Mouse (Mus musculus) stomach, embryonic 15.5 days (tissue): ENCODE measurements around the gene Rad51ap1. TPM values are rescaled to one million over a fixed set of nuclear protein-coding genes. Genes with fewer than 3 reads are reported as not detected.

Experiments used
- ATAC-seq: fragments of 200-750 bp; cut with Nextera tagmentation; 2 replicates; pipeline ENCODE4 v1.8.0; 2017; ENCODE audit warnings: low read depth, moderate number of reproducible peaks, moderate TSS enrichment; ENCODE audit not compliant: insufficient read depth, low FRiP score
- H3K27ac ChIP-seq: fragments of 300-500 bp; sonication (generic); 2 replicates; pipeline ENCODE4 v1.5.1; 2015; ENCODE audit warnings: mild to moderate bottlenecking, inconsistent platforms
- H3K27me3 ChIP-seq: fragments of 300-500 bp; sonication (generic); replicated peaks from 2 replicates; pipeline ENCODE4 v1.6.1; 2015; ENCODE audit warnings: inconsistent platforms
- H3K36me3 ChIP-seq: fragments of 300-500 bp; sonication (generic); 2 replicates; pipeline ENCODE4 v1.6.1; 2015; ENCODE audit warnings: inconsistent platforms
- H3K4me1 ChIP-seq: fragments of 300-500 bp; sonication (generic); 2 replicates; pipeline ENCODE4 v1.6.1; 2015; ENCODE audit warnings: inconsistent platforms
- H3K4me2 ChIP-seq: fragments of 300-500 bp; sonication (generic); 2 replicates; pipeline ENCODE4 v1.6.1; 2015; ENCODE audit warnings: mild to moderate bottlenecking, inconsistent platforms
- H3K4me3 ChIP-seq: fragments of 300-500 bp; sonication (generic); replicated peaks from 2 replicates; pipeline ENCODE4 v1.5.1; 2015; ENCODE audit warnings: inconsistent platforms
- H3K9ac ChIP-seq: fragments of 300-500 bp; sonication (generic); 2 replicates; pipeline ENCODE4 v1.6.1; 2015; ENCODE audit warnings: inconsistent platforms
- H3K9me3 ChIP-seq: fragments of 300-500 bp; sonication (generic); 2 replicates; pipeline ENCODE4 v1.6.1; 2016; ENCODE audit warnings: inconsistent platforms
- WGBS: fragments of 180-500 bp; shearing (Covaris S2); methylation state at CpG from one replicate; pipeline ENCODE4 v1.1.7; 2015; 5-methylcytosine and 5-hydroxymethylcytosine counted together
- polyA plus RNA-seq: library from polyadenylated mRNA; unstranded; fragments of >200 nt; fragmentation: Nextera tagmentation; extraction: Ambion mirVana; gene quantifications from 2 replicates; pipeline ENCODE4 v1.2.1, GENCODE M21; 2015

The Rad51ap1 gene
- 49.7 and 52.8 TPM in 2 replicates for polyA plus RNA-seq

DNA sequence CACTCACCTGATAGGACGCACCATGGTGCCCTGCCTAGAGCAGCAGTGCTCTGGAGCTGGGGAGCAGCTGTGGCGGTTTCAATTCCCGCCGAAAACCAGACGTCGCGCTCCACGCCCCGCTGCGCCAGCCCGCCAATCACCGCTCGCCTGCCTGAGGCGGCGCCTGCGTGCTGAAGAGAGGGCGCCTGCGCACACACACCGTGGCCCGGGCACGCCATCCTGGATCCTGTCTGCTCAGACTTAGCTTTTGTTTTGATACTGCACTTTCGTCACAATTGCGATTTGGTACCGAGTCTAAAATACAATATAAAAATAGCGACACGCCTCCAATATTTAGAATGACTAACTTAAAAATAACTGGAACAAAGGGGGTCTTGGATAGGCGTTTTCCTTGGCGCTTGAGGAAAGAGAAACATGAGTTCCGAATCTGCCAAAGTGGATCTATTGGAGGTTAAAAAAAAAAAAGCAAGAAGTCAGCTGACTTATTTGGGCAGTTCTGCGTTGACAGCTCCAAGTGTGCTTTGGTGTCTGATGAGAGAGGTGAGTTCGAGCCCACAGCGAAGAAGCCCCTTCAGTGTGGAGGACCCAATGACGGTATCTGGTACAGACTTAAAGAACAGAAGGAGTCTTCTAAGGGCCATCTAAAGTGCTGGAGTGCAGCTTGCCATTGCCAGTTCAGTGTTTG lies at the start of gene Rad51ap1, which contains the start of gene D6Wsu163e:
Gene Rad51ap1, minus strand, starts transcription at position 101 of the 685 bp plus-strand sequence.
Gene D6Wsu163e, plus strand, starts transcription at position 476 of the 685 bp plus-strand sequence.
- WGBS = under 1% methylated on average over 33 of the region's 33 CpGs
- peak within 1 kb of the TSS; percentile 57; the same call in 1 of the 2 replicates for H3K27ac ChIP-seq

DNA sequence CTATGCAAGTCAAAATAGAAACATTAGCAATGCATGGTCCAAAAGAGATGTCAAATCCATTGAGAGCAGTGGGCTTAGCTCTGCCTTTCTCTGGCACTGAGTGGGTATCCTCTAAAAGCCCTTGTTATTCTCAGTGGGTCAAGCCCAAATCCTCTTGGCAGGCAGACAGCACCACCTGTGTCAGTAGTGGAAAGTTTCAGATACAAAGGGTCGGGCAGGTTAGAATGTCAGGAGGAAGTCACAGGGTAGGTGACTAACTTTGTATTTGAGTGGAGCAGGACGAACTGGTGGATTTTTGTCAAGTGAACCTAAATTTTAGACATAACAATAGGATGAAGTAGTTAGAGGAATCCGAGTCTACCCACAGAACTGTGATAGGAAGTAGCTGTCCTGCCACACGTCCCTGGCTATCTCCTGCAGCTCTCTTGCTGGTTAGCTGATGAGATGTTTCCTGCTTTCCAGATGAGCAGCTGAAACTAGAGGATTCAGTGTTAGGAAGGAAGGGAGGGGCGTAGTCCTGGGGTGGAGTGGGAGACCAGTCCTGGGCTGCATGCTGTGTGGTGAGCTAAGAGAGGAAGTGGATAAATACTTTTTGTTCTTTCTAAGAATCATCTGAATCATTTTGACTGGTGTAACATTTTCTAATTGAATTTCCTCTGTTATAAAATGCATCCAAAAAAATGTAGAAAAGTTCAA lies 42.3 kb upstream of the Rad51ap1 start:
- ATAC-seq = no peak
- WGBS = 55% methylated on average over 5 of the region's 5 CpGs
- Histone ChIP-seq H3K9ac (no peak overlapping the region), H3K4me2 (no peak overlapping the region), H3K36me3 (no peaks in the 10 kb centered on the region), H3K27ac (no peak overlapping the region), H3K4me1 (no peaks in the 10 kb centered on the region), H3K27me3 (no peaks in the 10 kb centered on the region), H3K9me3 (no peaks in the 10 kb centered on the region), H3K4me3 (no peak overlapping the region)

More for the DNA sequence above, at the start of gene Rad51ap1, which contains the start of gene D6Wsu163e:
- H3K9me3 ChIP-seq = no peaks in the 10 kb centered on the region
- peak within 1 kb of the TSS; percentile 94 for H3K4me2 ChIP-seq
- peaks cover 16% of the 10 kb centered on the region for H3K4me1 ChIP-seq
- peak; percentile 99 for ATAC-seq
- H3K36me3 ChIP-seq = 0 out of 2 replicates have a peak, but pooled peaks cover 5% of the 10 kb centered on the region
- H3K27me3 ChIP-seq = no peaks in the 10 kb centered on the region
- peak within 1 kb of the TSS; percentile 67 for H3K9ac ChIP-seq
- H3K4me3 ChIP-seq = peak within 1 kb of the TSS; percentile 87

DNA sequence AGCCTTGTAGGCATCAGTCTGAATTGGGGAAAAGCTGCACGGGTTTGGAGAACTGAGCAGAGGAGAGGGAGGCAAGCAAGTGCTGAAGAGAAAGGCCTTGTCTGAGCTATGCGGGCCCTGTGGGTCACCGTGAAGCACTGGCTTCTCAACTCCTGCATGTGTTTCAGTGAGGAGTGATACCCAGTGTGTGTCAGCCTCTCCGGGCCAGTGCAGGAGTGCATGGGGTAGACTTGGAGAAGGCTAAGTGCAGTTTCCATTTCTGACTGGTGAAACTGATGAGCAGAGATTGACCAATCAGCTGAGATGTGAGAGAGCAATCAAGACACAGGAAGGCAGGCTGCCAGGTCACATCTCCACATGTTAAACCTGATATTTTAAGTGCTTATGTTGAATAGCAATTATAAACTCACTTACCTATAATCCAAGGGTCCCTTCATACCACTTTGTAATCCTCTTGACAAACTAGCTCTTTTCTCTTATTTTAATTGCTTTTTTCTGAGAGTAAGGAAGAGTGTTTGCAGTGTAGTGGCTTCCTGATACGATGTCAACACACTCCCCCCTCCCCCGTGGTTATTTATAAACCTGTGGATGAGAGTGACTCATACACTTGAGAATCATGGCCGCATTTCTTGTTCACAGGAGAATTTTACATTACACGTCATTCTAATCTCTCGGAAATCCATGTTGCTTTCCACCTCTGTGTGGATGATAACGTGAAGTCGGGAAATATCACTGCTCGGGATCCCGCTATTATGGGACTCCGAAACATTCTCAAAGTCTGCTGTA lies 27.0 kb upstream of the Rad51ap1 start:
- H3K9ac ChIP-seq = no peak overlapping the region
- no peak for ATAC-seq
- 0 out of 2 replicates have a peak, but pooled peaks cover 4% of the 10 kb centered on the region for H3K36me3 ChIP-seq
- no peak overlapping the region for H3K4me2 ChIP-seq
- no peak overlapping the region for H3K27ac ChIP-seq
- H3K4me1 ChIP-seq = no peaks in the 10 kb centered on the region
- no peaks in the 10 kb centered on the region for H3K27me3 ChIP-seq
- H3K9me3 ChIP-seq = no peaks in the 10 kb centered on the region
- 84% methylated on average over 14 of the region's 14 CpGs for WGBS
- no peak overlapping the region for H3K4me3 ChIP-seq

DNA sequence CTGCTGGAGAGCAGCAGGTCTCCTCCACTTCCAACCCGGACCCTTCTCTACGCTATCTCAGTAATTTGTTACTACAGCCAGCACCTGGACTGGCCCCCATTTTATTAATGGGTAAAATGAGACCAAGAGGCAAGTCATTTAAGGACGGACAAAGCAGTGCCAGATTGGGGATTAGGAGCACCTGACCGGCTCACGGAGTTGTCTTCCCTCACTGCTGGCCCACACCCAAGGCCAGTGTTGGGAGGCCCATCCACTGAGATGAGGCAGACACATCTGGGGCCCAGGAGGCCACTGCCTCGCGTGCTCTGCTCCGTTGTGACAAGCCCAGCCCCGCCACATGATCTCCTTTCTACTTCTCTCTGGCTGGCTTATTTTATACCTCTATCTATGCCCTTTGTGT lies 24.0 kb upstream of the Rad51ap1 start:
- H3K9ac ChIP-seq = no peak overlapping the region
- H3K36me3 ChIP-seq = 0 out of 2 replicates have a peak, but pooled peaks cover 4% of the 10 kb centered on the region
- no peak overlapping the region for H3K4me2 ChIP-seq
- WGBS = 89% methylated on average over 9 of the region's 9 CpGs
- H3K27ac ChIP-seq = no peak overlapping the region
- no peaks in the 10 kb centered on the region for H3K4me1 ChIP-seq
- H3K27me3 ChIP-seq = no peaks in the 10 kb centered on the region
- no peak overlapping the region for H3K4me3 ChIP-seq
- no peak for ATAC-seq
- H3K9me3 ChIP-seq = no peaks in the 10 kb centered on the region

- ATAC-seq = no peak
- H3K27ac ChIP-seq = no peak overlapping the region
- 92% methylated on average over 5 of the region's 5 CpGs for WGBS
Measured at GRCm38 (mm10) chr6:126962709-126963108, 23.3 kb upstream of the Rad51ap1 start.

DNA sequence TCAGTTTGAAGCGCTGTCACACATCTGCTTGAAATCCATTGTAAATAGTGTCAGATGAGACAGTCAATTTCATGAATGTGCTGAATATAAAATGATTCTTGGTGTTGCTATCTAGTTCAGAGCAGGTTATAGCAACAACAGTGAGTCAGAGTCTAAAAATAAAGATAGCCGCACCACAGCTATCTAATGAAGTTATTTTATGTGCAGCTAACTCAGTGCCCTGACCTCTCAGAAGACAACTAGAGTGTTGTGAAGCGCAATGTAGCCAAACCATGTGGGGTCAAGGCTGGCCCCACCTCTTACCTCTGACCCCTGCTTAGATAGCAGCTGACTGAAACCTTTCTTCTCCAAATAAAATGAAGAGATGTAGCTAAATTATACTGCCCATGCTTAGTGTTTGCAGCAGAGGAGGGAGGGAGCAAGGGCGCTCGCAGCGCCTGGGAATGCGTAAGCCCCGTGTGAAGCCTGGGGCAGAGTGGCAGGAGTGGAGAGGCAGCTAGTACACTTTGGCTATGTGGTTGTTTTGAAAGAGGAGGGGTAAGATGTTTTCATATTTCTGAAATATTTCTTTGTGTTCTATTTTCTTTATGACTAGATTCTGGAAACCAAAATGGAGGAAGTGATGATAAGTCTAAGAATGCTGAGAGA lies 22.1 kb upstream of the Rad51ap1 start:
- Histone ChIP-seq H3K4me2 (no peak overlapping the region), H3K27ac (no peak overlapping the region), H3K9me3 (no peaks in the 10 kb centered on the region), H3K36me3 (0 out of 2 replicates have a peak, but pooled peaks cover 8% of the 10 kb centered on the region), H3K4me1 (no peaks in the 10 kb centered on the region), H3K27me3 (no peaks in the 10 kb centered on the region), H3K4me3 (no peak overlapping the region), H3K9ac (no peak overlapping the region)
- WGBS = 87% methylated on average over 8 of the region's 8 CpGs
- no peak for ATAC-seq

More at GRCm38 (mm10) chr6:126962709-126963108, 23.3 kb upstream of the Rad51ap1 start:
- Histone ChIP-seq H3K36me3 (0 out of 2 replicates have a peak, but pooled peaks cover 4% of the 10 kb centered on the region), H3K4me1 (no peaks in the 10 kb centered on the region), H3K4me2 (no peak overlapping the region), H3K4me3 (no peak overlapping the region), H3K27me3 (no peaks in the 10 kb centered on the region), H3K9me3 (no peaks in the 10 kb centered on the region), H3K9ac (no peak overlapping the region)

GRCm38 (mm10) chr6:126955734-126956133 lies 16.3 kb upstream of the Rad51ap1 start:
- 0 out of 2 replicates have a peak, but pooled peaks cover 4% of the 10 kb centered on the region for H3K36me3 ChIP-seq
- H3K27ac ChIP-seq = no peak overlapping the region
- no peaks in the 10 kb centered on the region for H3K4me1 ChIP-seq
- H3K9me3 ChIP-seq = no peaks in the 10 kb centered on the region
- H3K27me3 ChIP-seq = no peaks in the 10 kb centered on the region
- 8% methylated on average over 10 of the region's 10 CpGs for WGBS
- no peak overlapping the region for H3K4me2 ChIP-seq
- no peak overlapping the region for H3K9ac ChIP-seq
- no peak for ATAC-seq
- no peak overlapping the region for H3K4me3 ChIP-seq

GRCm38 (mm10) chr6:126948336-126948735 lies 8.9 kb upstream of the Rad51ap1 start:
- no peaks in the 10 kb centered on the region for H3K4me1 ChIP-seq
- H3K4me2 ChIP-seq = no peak overlapping the region
- no peak overlapping the region for H3K4me3 ChIP-seq
- 84% methylated on average over 4 of the region's 4 CpGs for WGBS
- H3K36me3 ChIP-seq = peaks cover 11% of the 10 kb centered on the region
- no peaks in the 10 kb centered on the region for H3K27me3 ChIP-seq
- H3K27ac ChIP-seq = no peak overlapping the region
- no peaks in the 10 kb centered on the region for H3K9me3 ChIP-seq
- no peak for ATAC-seq
- no peak overlapping the region for H3K9ac ChIP-seq

- WGBS = 5% methylated on average over 5 of the region's 5 CpGs
Measured at GRCm38 (mm10) chr6:126940451-126940850, 1.1 kb upstream of the Rad51ap1 start.

DNA sequence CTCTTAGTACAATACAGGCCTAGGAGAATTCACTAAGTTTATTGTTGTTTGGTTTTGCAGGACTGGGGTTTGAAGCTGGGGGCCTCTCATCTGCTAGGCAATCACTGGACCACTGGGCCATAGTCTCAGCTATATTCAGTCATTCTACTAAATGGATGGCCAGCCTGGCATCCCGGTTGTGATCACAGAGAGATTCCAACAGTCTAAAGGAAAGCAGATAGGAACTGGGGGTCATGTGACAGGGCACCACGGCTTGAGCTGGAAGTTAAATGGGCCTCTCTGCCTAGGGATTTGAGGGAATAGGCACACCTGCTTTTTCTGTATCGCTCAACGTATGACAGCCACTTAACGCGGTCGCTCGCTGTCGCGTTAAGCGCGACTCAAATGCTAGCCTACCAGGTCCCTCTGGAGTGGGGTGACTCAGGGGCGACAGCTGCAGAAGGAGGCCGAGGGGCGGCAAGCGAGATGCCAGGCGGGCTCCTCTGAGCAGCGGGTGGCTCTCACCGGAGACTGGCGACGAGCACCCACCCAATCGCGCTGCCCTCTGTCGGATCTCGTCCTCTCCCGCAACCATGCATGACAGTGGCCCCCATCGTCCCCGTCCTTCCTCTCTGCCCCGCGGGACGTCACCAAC lies 417 bp downstream of the Rad51ap1 start:
- no peak for ATAC-seq
- Histone ChIP-seq H3K4me1 (peaks cover 16% of the 10 kb centered on the region), H3K4me3 (peak overlapping the region; percentile 87), H3K36me3 (0 out of 2 replicates have a peak, but pooled peaks cover 2% of the 10 kb centered on the region), H3K4me2 (peak overlapping the region; percentile 94), H3K9me3 (no peaks in the 10 kb centered on the region), H3K27ac (peak overlapping the region; percentile 57; the same call in 1 of the 2 replicates), H3K9ac (peak overlapping the region; percentile 67), H3K27me3 (no peaks in the 10 kb centered on the region)
- under 1% methylated on average over 31 of the region's 31 CpGs for WGBS

More at GRCm38 (mm10) chr6:126940451-126940850, 1.1 kb upstream of the Rad51ap1 start:
- no peak overlapping the region for H3K9ac ChIP-seq
- no peak for ATAC-seq
- H3K36me3 ChIP-seq = 0 out of 2 replicates have a peak, but pooled peaks cover 5% of the 10 kb centered on the region
- no peaks in the 10 kb centered on the region for H3K27me3 ChIP-seq
- H3K9me3 ChIP-seq = no peaks in the 10 kb centered on the region
- peak overlapping the region; percentile 87 for H3K4me3 ChIP-seq
- peaks cover 16% of the 10 kb centered on the region for H3K4me1 ChIP-seq
- H3K4me2 ChIP-seq = peak overlapping the region; percentile 84
- no peak overlapping the region for H3K27ac ChIP-seq

- no peak for ATAC-seq
- Histone ChIP-seq H3K9me3 (no peaks in the 10 kb centered on the region), H3K36me3 (no peaks in the 10 kb centered on the region), H3K4me1 (peaks cover 16% of the 10 kb centered on the region), H3K27me3 (no peaks in the 10 kb centered on the region), H3K4me2 (peak overlapping the region; percentile 94), H3K4me3 (peak overlapping the region; percentile 87), H3K9ac (no peak overlapping the region), H3K27ac (no peak overlapping the region)
- WGBS = 76% methylated on average over 2 of the region's 2 CpGs
Measured at GRCm38 (mm10) chr6:126938047-126938446, 1.3 kb downstream of the Rad51ap1 start.
